Mouse (Mus musculus) cerebellum, adult 2 months (tissue): ENCODE results near the gene Acss1.

ENCODE experiments used
- CTCF ChIP-seq: fragments of 200-500 bp; IDR thresholded peaks from 2 replicates; pipeline ENCODE4 v1.5.1; 2011; ENCODE audit warnings: low read depth, mild to moderate bottlenecking, control low read depth, low read length, moderate library complexity, borderline replicate concordance; ENCODE audit not compliant: insufficient read depth
- POLR2A ChIP-seq: fragments of 200-500 bp; IDR thresholded peaks from 2 replicates; pipeline ENCODE4 v1.6.1; 2011; ENCODE audit warnings: low read length, control low read depth, borderline replicate concordance; ENCODE audit not compliant: insufficient read depth

DNA sequence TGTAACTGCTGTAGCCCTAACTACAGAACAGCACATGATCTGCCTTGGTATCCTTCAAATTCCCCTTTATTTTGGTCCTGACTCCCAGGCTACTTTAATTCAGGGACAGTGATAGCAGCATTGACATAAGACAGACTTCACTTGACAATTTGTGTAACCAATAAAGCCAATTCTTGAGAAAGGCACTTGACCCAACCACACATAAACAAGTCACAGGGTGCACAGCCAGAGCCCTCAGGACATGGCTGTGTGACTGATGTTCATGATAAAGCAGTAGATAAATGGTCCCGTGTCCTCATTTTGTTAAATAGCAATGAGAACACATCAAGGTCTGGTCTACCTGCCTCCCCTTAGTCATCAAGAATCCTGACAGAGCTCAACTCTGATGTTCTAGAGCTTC is 88.7 kb downstream of the Acss1 start:
- TF ChIP-seq POLR2A (no peak), CTCF (no peak)
